Mouse (Mus musculus) hindbrain, embryonic 15.5 days (tissue): ENCODE data around the gene Tmem208. TPM values are rescaled to one million over a fixed set of nuclear protein-coding genes. Genes with fewer than 3 reads are reported as not detected.
"Not testable (repeated sequence)": the region's sequence is repeated elsewhere in the genome, so short reads cannot be mapped to it uniquely, and the experiment has no call there.

Experiments
- ATAC-seq: fragments of 200-750 bp; cut with Nextera tagmentation; 2 replicates; pipeline ENCODE4 v1.8.0; 2017; ENCODE audit warnings: low read depth, moderate number of reproducible peaks, moderate TSS enrichment; ENCODE audit not compliant: low FRiP score
- H3K27ac ChIP-seq: fragments of 300-500 bp; sonication (generic); replicated peaks from 2 replicates; pipeline ENCODE4 v1.5.1; 2015; ENCODE audit warnings: mild to moderate bottlenecking, inconsistent platforms
- H3K27me3 ChIP-seq: fragments of 300-500 bp; sonication (generic); 2 replicates; pipeline ENCODE4 v1.6.1; 2015; ENCODE audit warnings: control low read depth, inconsistent platforms
- H3K36me3 ChIP-seq: fragments of 300-500 bp; sonication (generic); 2 replicates; pipeline ENCODE4 v1.6.1; 2015; ENCODE audit warnings: control low read depth, inconsistent platforms
- H3K4me1 ChIP-seq: fragments of 300-500 bp; sonication (generic); replicated peaks from 2 replicates; pipeline ENCODE4 v1.6.1; 2015; ENCODE audit warnings: control low read depth, inconsistent platforms
- H3K4me2 ChIP-seq: fragments of 300-500 bp; sonication (generic); 2 replicates; pipeline ENCODE4 v1.6.1; 2015; ENCODE audit warnings: moderate library complexity, mild to moderate bottlenecking, inconsistent platforms
- H3K4me3 ChIP-seq: fragments of 300-500 bp; sonication (generic); 2 replicates; pipeline ENCODE4 v1.5.1; 2015; ENCODE audit warnings: mild to moderate bottlenecking, inconsistent platforms
- H3K9ac ChIP-seq: fragments of 300-500 bp; sonication (generic); 2 replicates; pipeline ENCODE4 v1.6.1; 2015; ENCODE audit warnings: inconsistent platforms
- H3K9me3 ChIP-seq: fragments of 300-500 bp; sonication (generic); 2 replicates; pipeline ENCODE4 v1.6.1; 2016; ENCODE audit warnings: control low read depth, inconsistent platforms
- WGBS: fragments of 180-500 bp; shearing (Covaris S2); methylation state at CpG from one replicate; pipeline ENCODE4 v1.1.7; 2015; 5-methylcytosine and 5-hydroxymethylcytosine counted together
- polyA plus RNA-seq: library from polyadenylated mRNA; unstranded; fragments of >200 nt; fragmentation: Nextera tagmentation; extraction: Ambion mirVana; gene quantifications from 2 replicates; pipeline ENCODE4 v1.2.1, GENCODE M21; 2015

The Tmem208 gene
- polyA plus RNA-seq, 1 experiment from 2014 or later: 143 TPM

GRCm38 (mm10) chr8:105290554-105291314 lies 35.4 kb upstream of the Tmem208 start:
- peak overlapping the region; percentile 56 for H3K4me3 ChIP-seq
- H3K27me3 ChIP-seq: no peaks in the 10 kb centered on the region
- 5% methylated on average over 31 of the region's 31 CpGs for WGBS
- ATAC-seq: peak; percentile 1; the same call in 1 of the 2 replicates
- no peaks in the 10 kb centered on the region for H3K9me3 ChIP-seq
- H3K9ac ChIP-seq: 0 out of 2 replicates have a peak overlapping the region, but pooled peaks have one; percentile 40
- no peaks in the 10 kb centered on the region for H3K36me3 ChIP-seq
- peak overlapping the region; percentile 69 for H3K4me2 ChIP-seq
- H3K27ac ChIP-seq: no peak overlapping the region
- peaks cover 42% of the 10 kb centered on the region for H3K4me1 ChIP-seq

GRCm38 (mm10) chr8:105291364-105291763 lies 34.8 kb upstream of the Tmem208 start:
- 85% methylated on average over 8 of the region's 8 CpGs for WGBS
- ATAC-seq: not testable (repeated sequence)

GRCm38 (mm10) chr8:105291802-105292201 lies 34.4 kb upstream of the Tmem208 start:
- not testable (repeated sequence) for H3K9ac ChIP-seq, H3K4me2 ChIP-seq, H3K27me3 ChIP-seq, ATAC-seq, H3K4me3 ChIP-seq, H3K36me3 ChIP-seq, H3K9me3 ChIP-seq, H3K27ac ChIP-seq
- H3K4me1 ChIP-seq: peaks cover 32% of the 10 kb centered on the region
- 62% methylated on average over 3 of the region's 3 CpGs for WGBS

More at GRCm38 (mm10) chr8:105291364-105291763, 34.8 kb upstream of the Tmem208 start:
- H3K27ac ChIP-seq, H3K9me3 ChIP-seq, H3K27me3 ChIP-seq, H3K36me3 ChIP-seq, H3K9ac ChIP-seq, H3K4me3 ChIP-seq, H3K4me2 ChIP-seq: not testable (repeated sequence)
- H3K4me1 ChIP-seq: peaks cover 35% of the 10 kb centered on the region

GRCm38 (mm10) chr8:105292471-105292870 lies 33.7 kb upstream of the Tmem208 start:
- ATAC-seq: no peak

GRCm38 (mm10) chr8:105293405-105293804 lies 32.7 kb upstream of the Tmem208 start:
- Histone ChIP-seq H3K36me3 (no peaks in the 10 kb centered on the region), H3K9ac (no peak overlapping the region), H3K27me3 (no peaks in the 10 kb centered on the region), H3K27ac (no peak overlapping the region), H3K4me2 (no peak overlapping the region), H3K4me3 (no peak overlapping the region), H3K9me3 (no peaks in the 10 kb centered on the region), H3K4me1 (peaks cover 26% of the 10 kb centered on the region)
- no peak for ATAC-seq
- 64% methylated on average over 19 of the region's 19 CpGs for WGBS

More at GRCm38 (mm10) chr8:105292471-105292870, 33.7 kb upstream of the Tmem208 start:
- Histone ChIP-seq H3K36me3 (no peaks in the 10 kb centered on the region), H3K4me3 (no peak overlapping the region), H3K9me3 (no peaks in the 10 kb centered on the region), H3K4me1 (peaks cover 31% of the 10 kb centered on the region), H3K27me3 (no peaks in the 10 kb centered on the region), H3K27ac (no peak overlapping the region), H3K9ac (no peak overlapping the region), H3K4me2 (no peak overlapping the region)
- WGBS: 82% methylated on average over 7 of the region's 7 CpGs

- no peaks in the 10 kb centered on the region for H3K9me3 ChIP-seq
- peaks cover 6% of the 10 kb centered on the region; the same call in 1 of the 2 replicates for H3K36me3 ChIP-seq
- H3K27me3 ChIP-seq: no peaks in the 10 kb centered on the region
- ATAC-seq: no peak
- H3K4me3 ChIP-seq: no peak overlapping the region
- no peak overlapping the region for H3K27ac ChIP-seq
- 0 out of 2 replicates have a peak overlapping the region, but pooled peaks have one; percentile 22 for H3K4me2 ChIP-seq
- WGBS: 72% methylated on average over 9 of the region's 9 CpGs
- peaks cover 35% of the 10 kb centered on the region for H3K4me1 ChIP-seq
- no peak overlapping the region for H3K9ac ChIP-seq
These were observed 31.4 kb upstream of the Tmem208 start for GRCm38 (mm10) chr8:105294776-105295175.

- peaks cover 11% of the 10 kb centered on the region for H3K36me3 ChIP-seq
- H3K4me1 ChIP-seq: peaks cover 35% of the 10 kb centered on the region
- no peak overlapping the region for H3K27ac ChIP-seq
- no peak overlapping the region for H3K4me3 ChIP-seq
- H3K27me3 ChIP-seq: no peaks in the 10 kb centered on the region
- H3K9ac ChIP-seq: no peak overlapping the region
- H3K9me3 ChIP-seq: no peaks in the 10 kb centered on the region
- 0 out of 2 replicates have a peak overlapping the region, but pooled peaks have one; percentile 22 for H3K4me2 ChIP-seq
- no peak for ATAC-seq
- 76% methylated on average over 11 of the region's 11 CpGs for WGBS
These were observed 30.9 kb upstream of the Tmem208 start for GRCm38 (mm10) chr8:105295256-105295655.

- Histone ChIP-seq H3K36me3 (peaks cover 19% of the 10 kb centered on the region), H3K27me3 (no peaks in the 10 kb centered on the region), H3K4me3 (peak within 1 kb of the TSS; percentile 99; the same call in 1 of the 2 replicates), H3K27ac (peak within 1 kb of the TSS; percentile 73), H3K4me2 (peak within 1 kb of the TSS; percentile 95), H3K4me1 (peaks cover 30% of the 10 kb centered on the region), H3K9me3 (no peaks in the 10 kb centered on the region), H3K9ac (no peak within 1 kb of the TSS)
- WGBS: 65% methylated on average over 11 of the region's 11 CpGs
- no peak for ATAC-seq
These were observed 30.1 kb upstream of the Tmem208 start, which contains the start of gene Exoc3l for GRCm38 (mm10) chr8:105295895-105296573. Gene Exoc3l (minus strand): TSS chr8:105296101.

- Histone ChIP-seq H3K9ac (peak within 1 kb of the TSS; percentile 85), H3K9me3 (no peaks in the 10 kb centered on the region), H3K27ac (peak within 1 kb of the TSS; percentile 73), H3K36me3 (peaks cover 34% of the 10 kb centered on the region), H3K4me2 (peak within 1 kb of the TSS; percentile 95), H3K4me3 (peak within 1 kb of the TSS; percentile 99), H3K4me1 (peaks cover 30% of the 10 kb centered on the region), H3K27me3 (no peaks in the 10 kb centered on the region)
- peak; percentile 88 for ATAC-seq
- WGBS: under 1% methylated on average over 58 of the region's 58 CpGs
These were observed 28.5 kb upstream of the Tmem208 start, which contains the start of gene E2f4 for GRCm38 (mm10) chr8:105297511-105298192. Gene E2f4 (plus strand): TSS chr8:105297663.

- no peaks in the 10 kb centered on the region for H3K27me3 ChIP-seq
- H3K9me3 ChIP-seq: no peaks in the 10 kb centered on the region
- 70% methylated on average over 18 of the region's 18 CpGs for WGBS
- H3K27ac ChIP-seq: peak overlapping the region; percentile 73; the same call in 1 of the 2 replicates
- peak overlapping the region; percentile 85 for H3K9ac ChIP-seq
- H3K4me2 ChIP-seq: peak overlapping the region; percentile 95
- H3K36me3 ChIP-seq: peaks cover 43% of the 10 kb centered on the region
- no peak for ATAC-seq
- peaks cover 30% of the 10 kb centered on the region for H3K4me1 ChIP-seq
- peak overlapping the region; percentile 99 for H3K4me3 ChIP-seq
These were observed 27.6 kb upstream of the Tmem208 start for GRCm38 (mm10) chr8:105298351-105299252.

- 97% methylated on average over 8 of the region's 8 CpGs for WGBS
- Histone ChIP-seq H3K27ac (no peak overlapping the region), H3K4me3 (no peak overlapping the region), H3K9ac (no peak overlapping the region), H3K9me3 (no peaks in the 10 kb centered on the region), H3K4me1 (peaks cover 32% of the 10 kb centered on the region), H3K4me2 (no peak overlapping the region), H3K27me3 (no peaks in the 10 kb centered on the region), H3K36me3 (peaks cover 51% of the 10 kb centered on the region)
- no peak for ATAC-seq
These were observed 26.2 kb upstream of the Tmem208 start for GRCm38 (mm10) chr8:105299962-105300361.
